Mouse (Mus musculus): ENCODE data around the gene AU040320.
A peak's percentile ranks its signal among the peaks of the same experiment; 100 is the strongest.

AU040320 gene

GRCm38 (mm10) chr4:126753268-126754230, at the start of gene AU040320, which contains the start of gene Ncdn:
Gene AU040320 (plus strand): TSS chr4:126753544.
Gene Ncdn (minus strand): TSS chr4:126753438.
- DNase-seq (ENCODE audit: low read depth in 2 of 2, low spot score in 2 of 2) = peak; percentile 94

GRCm38 (mm10) chr4:126706630-126707438, 46.5 kb upstream of the AU040320 start:
- no peak for DNase-seq (ENCODE audit: low read depth in 2 of 2, low spot score in 2 of 2)

DNA sequence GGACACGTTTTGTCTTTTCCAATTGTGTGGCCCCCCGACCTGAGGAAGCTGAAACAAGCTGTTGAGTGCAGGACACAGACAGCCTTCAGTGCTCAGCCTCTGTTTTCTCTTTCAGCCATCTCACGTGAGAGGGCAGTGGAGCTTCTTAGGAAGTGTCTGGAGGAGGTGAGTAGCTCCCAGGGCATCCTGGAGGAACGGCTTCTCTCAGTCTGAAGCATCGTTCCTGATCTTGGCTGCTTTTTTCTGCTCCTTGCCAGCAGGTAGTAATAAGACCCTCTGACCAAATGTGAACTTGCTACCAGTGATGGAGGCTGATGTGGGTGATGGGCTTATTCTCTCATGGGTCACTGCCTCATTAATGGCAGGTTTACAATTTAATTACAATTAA, 45.9 kb upstream of the AU040320 start:
- DNase-seq (ENCODE audit: low read depth in 2 of 2, low spot score in 2 of 2) = no peak

GRCm38 (mm10) chr4:126732111-126732510, 21.2 kb upstream of the AU040320 start:
- DNase-seq (ENCODE audit: low read depth in 2 of 2, low spot score in 2 of 2) = no peak

- DNase-seq (ENCODE audit: low read depth in 2 of 2, low spot score in 2 of 2) = no peak
These were observed 20.6 kb upstream of the AU040320 start for GRCm38 (mm10) chr4:126732531-126733380.

DNA sequence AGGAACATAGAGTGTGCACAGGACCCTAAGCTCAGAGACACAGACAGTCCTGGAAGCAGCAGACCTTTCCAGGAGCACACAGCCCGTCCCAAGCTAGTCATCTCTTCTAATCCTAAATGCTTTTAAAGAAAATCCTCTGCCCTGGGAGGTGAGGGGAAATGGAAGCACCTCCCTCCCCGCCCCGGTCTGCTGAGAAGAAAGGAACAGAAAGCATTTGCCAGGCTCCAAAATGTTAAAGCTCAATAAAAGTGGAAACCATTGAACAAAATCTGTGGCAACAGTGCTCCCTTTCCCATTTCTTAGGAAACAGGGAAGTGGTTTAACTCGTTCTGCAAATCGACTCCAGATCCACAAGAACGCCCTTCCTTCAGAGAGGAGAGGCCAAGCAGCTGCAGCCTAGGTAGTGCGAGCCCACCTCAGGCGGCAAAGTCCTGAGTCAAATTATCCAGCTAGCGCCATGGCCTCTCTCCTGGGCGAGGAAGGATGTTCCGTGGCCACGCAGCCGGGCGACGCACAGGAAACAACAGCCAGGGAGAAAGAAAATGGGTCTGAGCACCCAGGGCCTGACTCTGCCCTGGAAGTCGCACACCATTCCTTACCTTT, 19.2 kb upstream of the AU040320 start:
- no peak for DNase-seq (ENCODE audit: low read depth in 2 of 2, low spot score in 2 of 2)

- DNase-seq (ENCODE audit: low read depth in 2 of 2, low spot score in 2 of 2) = no peak
These were observed 18.5 kb upstream of the AU040320 start for GRCm38 (mm10) chr4:126734700-126735381.

GRCm38 (mm10) chr4:126735382-126736000, 17.9 kb upstream of the AU040320 start:
- DNase-seq (ENCODE audit: low read depth in 2 of 2, low spot score in 2 of 2) = no peak

DNA sequence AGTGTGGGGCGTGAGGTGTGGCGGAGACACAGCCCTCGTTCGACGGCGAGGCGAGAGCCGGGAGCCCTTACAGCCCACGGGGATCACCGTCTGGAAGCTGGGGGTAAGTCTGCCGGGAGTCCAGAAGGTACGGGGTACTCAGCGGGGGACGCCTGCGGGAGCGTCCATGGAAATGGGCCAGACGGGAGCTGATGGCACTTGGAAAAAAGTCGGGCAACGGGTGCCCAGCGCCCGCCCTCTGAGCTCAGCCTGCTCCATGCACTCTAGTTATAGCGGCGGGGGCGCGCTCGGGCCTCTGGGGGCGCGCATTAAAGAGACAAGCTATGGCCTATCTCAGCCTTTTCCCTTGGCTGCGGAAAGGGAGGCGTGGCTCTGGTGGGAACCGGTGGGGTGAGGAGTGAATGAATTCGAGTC, 17.3 kb upstream of the AU040320 start, which contains the start of gene Tfap2e:
Tfap2e (minus strand) TSS at position 240 of the 414 bp plus-strand sequence.
- no peak for DNase-seq (ENCODE audit: low read depth in 2 of 2, low spot score in 2 of 2)

DNA sequence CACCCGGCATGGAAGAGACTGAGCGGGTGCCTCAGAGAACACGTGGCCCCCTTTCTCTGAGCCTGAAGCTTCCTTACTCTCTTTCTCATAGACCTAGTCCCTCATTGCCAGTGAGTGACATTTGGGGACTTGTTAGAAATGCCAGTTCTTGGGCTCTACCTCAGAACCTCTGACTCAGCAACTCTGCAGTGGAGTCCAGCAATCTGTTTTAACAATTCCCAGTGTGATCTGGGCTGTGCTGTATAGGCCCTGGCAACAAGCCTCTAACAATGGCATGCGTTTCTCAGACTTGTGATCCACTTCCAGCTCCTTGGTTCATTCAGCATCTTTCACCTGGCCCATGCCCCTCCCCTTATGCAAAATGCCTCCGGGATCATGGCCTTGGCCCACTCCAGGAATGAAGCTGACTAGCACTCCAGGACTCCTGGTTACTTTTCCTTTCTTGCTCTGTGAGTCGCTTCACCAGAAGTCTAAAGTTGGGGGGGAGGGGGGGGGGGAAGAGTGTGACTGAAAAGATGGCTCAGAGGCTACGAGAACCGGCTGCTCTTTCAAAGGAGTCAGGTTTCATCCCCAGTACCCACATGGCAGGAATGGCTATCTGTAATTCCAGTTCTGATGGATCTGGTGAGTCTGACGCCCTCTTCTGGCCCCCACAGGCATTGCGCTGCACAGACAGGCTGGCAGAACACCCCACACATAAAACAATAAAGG, 13.2 kb upstream of the AU040320 start:
- no peak for DNase-seq (ENCODE audit: low read depth in 2 of 2, low spot score in 2 of 2)

GRCm38 (mm10) chr4:126741448-126741847, 11.9 kb upstream of the AU040320 start:
- DNase-seq (ENCODE audit: low read depth in 2 of 2, low spot score in 2 of 2) = peak; percentile 64 to 73

GRCm38 (mm10) chr4:126742976-126743375, 10.4 kb upstream of the AU040320 start:
- DNase-seq (ENCODE audit: low read depth in 2 of 2, low spot score in 2 of 2) = no peak

- no peak for DNase-seq (ENCODE audit: low read depth in 2 of 2, low spot score in 2 of 2)
These were observed 9.6 kb upstream of the AU040320 start for GRCm38 (mm10) chr4:126743713-126744112.

- no peak for DNase-seq (ENCODE audit: low read depth in 2 of 2, low spot score in 2 of 2)
These were observed 8.5 kb upstream of the AU040320 start for GRCm38 (mm10) chr4:126744831-126745230.

GRCm38 (mm10) chr4:126745506-126746193, 7.7 kb upstream of the AU040320 start:
- peak; percentile 54 to 69 for DNase-seq (ENCODE audit: low read depth in 2 of 2, low spot score in 2 of 2)

DNA sequence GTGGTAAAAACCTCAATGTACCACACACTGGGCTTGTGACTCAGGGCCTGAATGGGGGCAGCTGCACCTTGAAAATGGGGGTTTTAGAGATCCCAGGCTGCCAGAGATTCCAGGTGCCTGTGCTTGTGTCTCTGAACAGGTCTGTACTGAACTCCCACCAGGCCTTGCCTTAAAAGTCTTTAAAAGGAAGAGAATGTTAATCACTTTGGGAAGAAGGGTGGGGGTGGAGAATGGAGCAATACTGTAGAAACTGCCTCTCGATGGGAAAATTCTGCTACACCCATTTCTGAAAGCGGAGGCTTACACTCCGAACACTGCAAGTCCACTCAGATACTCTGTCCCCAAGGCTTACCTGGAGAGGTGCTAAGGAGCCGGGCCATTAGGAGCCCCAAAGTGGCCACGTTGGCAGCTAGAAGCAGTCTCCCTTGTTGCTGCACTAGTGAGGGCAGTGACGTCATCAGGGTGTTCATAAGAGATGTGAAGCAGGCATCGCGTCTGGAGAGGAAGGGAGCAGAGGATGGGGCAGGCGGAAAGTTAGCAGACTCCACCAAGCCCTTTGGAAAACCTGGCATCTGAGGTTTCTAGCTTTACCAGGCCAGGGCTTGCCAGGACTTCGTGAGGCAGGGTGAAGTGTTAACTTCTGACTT, 7.0 kb upstream of the AU040320 start:
- DNase-seq (ENCODE audit: low read depth in 2 of 2, low spot score in 2 of 2) = no peak

GRCm38 (mm10) chr4:126748381-126748780, 5.0 kb upstream of the AU040320 start:
- DNase-seq (ENCODE audit: low read depth in 2 of 2, low spot score in 2 of 2) = no peak

GRCm38 (mm10) chr4:126749553-126749952, 3.8 kb upstream of the AU040320 start:
- DNase-seq (ENCODE audit: low read depth in 2 of 2, low spot score in 2 of 2) = no peak

Measured in CD8-positive naive resting alpha-beta T cell, adult 2 months (primary cell).